Mouse (Mus musculus): Measurements from ENCODE around the gene Cdrt4. TPM values are rescaled to one million over a fixed set of nuclear protein-coding genes. Genes with fewer than 3 reads are reported as not detected.

The Cdrt4 gene
- under 1 TPM in 1 of 4 experiments, not detected in 3; 0.35 TPM for total RNA-seq (2022)

DNA sequence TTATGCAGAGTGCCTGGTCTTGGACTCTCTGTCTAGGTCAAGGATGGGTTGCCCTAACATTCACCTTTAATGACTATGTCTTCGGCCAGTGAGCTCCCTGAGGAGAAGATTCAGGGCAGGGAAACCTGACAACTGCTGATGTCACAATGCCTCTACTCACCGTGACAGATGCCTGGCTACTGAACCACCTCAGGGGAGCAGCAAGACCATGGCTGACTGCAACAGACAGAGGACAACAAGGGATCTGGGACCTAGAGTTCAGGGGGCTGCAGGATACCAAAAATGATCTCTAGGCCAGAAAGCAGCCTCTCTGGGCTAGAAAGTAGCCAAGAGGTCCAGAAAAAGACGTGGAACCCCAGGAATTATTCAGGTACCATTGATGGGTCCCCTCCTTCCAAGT lies at the start of gene Cdrt4:
TSS of gene Cdrt4 (plus strand) at position 182 of the 400 bp plus-strand sequence.
- DNase-seq = no peak

DNA sequence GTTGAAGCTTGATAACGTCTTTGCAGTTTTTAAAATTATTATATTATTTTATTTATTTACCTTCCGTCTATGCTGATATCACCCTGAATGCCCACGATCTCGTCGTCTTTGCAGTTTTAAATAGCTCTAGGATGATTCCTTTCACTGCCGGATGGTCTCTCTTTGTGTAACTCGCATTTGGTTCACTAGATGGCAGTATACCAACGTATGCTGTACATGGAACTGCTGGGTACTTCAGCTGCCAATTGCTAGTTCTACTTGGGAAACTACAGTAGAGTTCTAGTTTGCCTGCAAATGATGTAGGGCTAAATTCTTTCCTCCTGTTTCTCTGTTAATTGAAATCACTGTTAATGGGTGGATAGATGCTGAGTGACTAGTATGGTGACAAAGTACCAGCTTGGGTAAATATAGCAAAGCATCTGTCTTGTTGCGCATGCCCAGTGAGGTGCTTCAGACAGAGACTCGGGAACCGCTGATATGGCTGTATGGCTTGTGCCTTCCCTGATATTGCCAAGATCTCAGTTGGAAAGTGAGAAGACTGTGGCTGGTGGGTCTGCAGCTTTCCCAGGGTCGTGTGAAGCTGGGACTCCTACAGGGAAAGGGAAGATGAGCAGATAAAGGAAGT lies 49.2 kb upstream of the Cdrt4 start:
- no peak for DNase-seq

DNA sequence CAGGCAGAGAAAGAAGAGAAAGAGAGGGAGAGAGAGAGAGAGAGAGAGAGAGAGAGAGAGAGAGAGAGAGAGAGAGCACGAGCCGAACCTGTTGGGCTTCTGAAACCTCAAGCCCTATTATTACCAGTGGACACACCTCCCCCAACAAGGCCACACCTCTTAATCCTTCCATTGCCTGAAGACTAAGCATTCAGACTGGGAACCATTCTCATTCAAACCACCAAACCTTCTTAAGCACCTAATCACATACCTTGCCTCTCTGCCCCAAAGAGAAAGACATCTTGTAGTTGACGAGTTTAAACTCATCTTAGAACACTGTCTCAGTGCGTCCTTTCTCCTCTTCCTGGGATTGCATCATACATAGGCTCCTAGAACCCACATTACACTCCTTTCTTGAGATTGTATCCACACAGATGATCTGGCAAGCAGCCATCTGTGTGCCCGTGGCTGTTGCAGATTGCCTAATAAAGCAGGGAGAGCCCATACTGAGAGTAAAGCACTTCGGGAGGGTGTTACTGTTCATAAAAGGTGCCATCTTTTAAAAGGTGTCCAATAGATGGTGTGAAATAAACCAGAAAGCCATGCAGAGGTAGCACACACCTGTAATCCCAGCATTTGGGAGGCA lies 47.0 kb upstream of the Cdrt4 start:
- DNase-seq = no peak

DNA sequence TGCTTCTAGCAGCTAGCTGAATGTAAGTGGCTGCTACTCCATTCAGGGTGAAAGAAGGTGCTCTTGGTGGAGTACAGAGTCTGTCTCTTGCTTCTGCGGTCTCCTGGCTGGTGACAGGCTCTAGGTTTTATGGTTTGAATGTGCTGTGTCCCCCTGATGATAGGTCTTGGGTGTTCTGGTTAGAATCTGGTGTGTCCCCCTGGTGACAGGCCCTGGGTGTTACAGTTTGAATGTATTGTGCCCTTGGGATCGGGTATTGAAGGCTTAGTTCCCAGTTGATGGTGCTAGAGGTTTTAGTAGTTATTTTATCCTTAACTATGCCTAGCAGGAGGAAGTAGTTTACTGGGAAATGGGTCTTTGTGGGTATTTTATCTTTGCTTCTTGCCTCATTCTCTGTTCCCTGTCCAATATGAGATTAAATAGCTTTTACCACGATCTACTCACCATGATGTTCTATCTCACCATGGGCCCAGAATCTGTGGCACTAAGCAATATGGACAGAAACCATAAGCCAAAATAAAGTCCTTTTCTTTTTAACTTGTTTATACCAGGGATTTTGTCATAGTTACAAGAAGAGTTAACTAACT lies 41.2 kb upstream of the Cdrt4 start:
- DNase-seq = no peak

DNA sequence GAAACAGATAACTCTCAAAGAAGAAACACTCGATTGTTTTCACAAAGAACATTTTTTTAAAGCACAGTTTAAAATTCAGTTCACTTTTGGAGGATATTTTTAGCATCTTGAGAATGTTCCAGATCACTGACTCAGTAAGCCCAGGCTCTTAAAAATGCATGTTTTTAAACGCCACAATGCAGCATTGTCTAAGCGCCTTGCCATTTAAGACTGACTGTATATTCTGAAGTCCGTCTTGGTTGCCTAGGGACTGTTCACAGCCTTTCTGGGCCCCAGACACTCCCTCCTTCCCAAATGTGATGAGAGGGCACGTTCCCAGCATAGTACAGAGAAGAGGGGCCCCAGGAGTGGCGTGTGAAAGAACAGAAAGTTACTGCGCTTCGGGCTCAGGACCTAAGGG lies 39.6 kb upstream of the Cdrt4 start:
- DNase-seq = no peak

DNA sequence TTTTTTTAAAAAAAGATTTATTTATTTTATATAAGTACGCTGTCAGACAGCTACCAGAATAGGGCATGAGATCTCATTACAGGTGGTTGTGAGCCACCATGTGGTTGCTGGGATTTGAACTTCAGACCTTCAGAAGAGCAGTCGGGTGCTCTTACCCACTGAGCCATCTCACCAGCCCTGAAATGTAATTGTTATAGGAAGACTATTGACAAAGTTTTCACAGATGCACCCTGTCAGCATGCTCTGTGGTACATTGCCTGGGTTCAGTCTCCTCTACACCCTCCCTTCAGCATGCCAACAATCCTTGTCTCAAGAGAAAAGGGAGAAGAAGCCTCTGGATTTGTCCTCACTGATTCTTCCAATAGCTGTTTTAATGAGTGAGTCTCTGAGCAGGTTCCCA lies 37.9 kb upstream of the Cdrt4 start:
- no peak for DNase-seq

DNA sequence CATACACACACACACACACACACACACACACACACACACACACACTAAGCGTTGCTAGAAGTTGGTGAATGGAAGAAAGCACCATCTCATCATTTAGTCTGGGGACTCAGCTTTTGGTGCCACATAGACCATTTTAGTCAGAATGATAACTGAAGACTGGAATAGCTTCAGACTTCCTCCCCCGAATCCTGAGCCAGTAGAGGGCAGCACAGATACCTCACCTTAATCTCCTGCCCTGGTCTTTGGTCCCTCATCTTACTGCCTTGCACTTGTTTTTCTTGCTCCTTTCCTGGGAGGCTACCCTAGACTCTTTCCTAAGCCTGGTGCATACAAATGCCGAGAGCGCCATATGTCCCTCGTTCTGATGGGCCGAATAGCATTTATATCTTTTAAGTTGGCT lies 36.5 kb upstream of the Cdrt4 start:
- no peak for DNase-seq

DNA sequence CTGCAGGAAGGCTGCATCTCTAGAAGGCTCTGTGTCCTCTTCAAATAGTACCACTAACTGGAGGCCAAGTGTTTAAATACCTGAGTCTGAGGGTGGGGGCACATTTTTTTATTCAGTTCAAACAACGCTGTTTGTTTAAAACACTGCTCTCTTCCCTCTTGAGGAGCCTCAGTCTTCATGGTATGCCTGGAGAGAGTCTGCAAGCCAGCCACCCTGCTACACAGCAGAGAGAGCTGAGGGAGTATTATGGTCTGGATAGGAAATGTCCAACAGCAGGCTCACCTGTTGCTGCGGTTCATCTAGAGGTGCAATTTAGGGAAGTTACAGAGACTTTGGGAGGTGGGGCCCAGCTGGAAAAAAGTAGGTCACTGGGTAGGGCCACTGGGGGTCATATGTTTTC lies 35.5 kb upstream of the Cdrt4 start:
- no peak for DNase-seq

DNA sequence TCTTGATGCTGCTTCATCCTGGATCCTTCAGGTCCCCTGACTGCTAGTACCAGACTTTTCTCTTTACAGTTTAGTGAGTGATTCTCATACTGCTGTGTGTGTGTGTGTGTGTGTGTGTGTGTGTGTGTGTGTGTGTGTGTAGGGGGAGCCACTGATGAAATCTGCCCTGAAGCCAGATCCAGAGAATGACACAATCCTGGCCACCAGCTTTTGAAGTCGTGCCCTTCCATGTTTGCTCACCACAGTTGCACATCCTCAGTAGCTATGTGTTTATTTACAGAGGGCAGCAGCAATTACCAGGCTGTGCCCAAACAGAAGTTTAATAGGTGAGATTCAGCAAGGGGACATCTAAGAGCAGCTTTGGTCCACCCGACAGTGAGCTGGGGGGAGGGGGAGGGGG lies 34.2 kb upstream of the Cdrt4 start:
- no peak for DNase-seq

DNA sequence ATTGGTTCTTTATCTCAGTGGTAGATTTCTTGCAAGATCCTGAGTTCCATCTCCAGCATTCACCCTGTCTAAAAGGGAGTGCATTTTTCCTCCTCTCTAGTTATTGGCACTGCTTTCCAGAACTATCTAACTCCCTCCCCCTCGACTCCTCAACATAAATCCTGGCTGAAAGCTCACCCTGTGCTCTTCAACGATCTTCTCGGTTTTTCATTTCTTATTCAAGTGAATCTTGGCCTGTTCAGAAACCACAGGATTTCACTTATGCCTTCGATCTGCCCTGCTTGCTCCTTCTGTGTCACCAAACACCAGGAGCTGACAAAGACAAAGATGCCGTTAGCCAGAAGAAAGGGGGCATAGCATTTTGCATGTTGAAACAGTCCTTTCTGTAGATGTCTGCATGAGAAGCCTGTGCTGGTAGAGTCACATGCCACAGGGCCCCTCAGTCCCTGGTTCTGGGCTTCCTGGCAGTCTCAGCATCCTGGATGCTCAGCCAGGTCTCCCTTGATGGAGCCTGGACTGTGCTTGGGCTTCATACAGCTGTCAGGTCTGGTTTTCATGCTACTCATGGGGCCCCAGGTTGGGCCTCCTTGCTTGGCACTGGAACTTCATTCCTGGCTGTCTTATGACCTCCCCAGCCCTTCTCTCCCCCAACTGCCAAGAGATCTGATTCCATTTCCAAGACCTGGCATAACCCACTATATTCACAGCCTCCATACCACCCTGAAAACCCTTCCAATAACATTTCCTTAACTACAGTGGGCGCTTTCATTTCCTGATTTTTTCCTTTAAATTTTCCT lies 30.8 kb upstream of the Cdrt4 start:
- no peak for DNase-seq

DNA sequence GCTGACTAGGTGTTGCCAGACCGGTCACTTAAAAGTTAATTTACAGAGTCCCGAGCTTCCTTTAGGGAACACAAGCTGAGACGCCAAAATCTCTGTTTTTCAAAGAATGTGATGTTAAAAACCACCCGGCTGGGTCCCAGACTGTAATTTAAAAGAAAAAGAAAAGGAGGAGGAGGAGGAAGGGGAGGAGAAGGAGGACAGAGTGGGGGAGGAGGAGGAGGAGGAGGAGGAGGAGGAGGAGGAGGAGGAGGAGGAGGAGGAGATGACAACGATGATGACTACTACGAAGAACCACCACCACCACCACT lies 30.3 kb upstream of the Cdrt4 start:
- no peak for DNase-seq

DNA sequence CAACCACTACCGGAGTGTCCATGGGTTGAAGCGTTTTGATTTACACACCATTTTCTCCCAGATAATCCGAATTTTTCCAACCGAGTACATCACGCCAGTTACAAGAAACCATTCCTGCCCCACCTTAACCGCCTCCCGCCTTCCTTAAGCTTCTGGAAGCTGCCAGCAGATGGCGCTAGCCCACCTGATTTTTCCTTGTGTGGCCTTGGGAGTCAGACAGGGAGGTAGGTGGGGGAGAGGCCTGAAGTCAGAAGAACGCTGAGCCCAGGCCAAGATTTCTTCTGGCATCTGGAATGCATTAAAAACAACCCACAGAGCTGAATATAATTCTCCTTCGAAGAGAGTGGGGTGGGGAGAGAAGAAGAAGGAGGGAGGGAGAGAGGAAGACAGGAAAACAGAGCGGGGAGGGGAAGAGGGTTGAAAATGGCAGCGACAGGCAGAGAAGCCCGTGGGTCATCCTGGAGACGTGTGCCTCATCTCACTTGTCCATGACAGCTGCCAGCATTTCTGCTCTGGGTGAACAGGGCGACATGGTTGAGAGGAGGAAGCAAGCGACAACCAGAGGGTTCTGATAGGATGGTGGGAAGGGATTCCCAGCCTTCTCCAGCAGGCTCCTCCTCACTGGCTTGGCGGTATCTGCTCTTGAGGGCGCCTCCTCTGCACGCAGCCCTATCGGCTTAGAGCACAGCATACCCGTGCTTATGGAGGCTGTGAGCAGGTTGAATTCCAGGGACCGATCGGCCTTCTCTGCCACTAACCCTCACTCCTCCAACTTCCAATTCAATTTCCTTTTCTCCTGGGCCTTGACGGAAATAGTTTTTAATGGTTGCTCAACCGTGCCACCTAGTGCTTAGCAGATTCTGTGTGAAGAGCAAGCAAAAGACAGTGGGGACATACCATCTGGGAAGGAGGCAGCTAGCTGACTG lies 29.7 kb upstream of the Cdrt4 start:
- peak; percentile 85 for DNase-seq

DNA sequence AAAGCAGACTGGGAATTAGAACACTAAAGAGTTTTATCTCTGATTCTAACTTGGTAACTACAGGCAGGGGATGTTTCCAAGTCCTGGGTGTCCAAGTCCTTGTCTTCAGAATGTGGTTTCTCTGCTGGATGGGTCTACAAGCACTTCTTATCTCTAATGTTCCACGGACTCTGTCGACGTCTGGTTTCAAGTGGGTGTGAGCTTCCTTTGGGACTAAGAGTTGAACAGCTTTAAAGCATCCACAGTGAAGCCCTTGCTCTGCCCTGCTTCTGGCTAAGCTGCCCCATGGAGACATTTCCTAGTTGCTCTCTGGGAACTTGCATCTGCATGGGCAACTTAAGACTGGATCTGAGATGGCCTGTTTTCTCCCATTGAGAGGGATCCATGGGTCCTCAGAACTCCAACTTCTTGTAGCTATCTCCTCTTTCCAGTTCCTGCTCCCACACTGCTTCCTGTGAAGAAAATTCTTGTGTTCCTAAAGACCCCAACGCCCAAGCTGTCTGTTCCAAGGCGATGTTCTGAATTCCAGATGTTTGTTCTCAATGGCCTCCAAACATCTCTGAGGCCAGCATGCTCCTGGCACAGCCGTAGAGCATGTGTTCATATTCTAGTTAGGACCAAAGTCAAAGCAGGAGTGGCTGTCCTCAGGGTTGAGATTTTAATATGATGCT lies 26.8 kb upstream of the Cdrt4 start:
- DNase-seq = no peak

DNA sequence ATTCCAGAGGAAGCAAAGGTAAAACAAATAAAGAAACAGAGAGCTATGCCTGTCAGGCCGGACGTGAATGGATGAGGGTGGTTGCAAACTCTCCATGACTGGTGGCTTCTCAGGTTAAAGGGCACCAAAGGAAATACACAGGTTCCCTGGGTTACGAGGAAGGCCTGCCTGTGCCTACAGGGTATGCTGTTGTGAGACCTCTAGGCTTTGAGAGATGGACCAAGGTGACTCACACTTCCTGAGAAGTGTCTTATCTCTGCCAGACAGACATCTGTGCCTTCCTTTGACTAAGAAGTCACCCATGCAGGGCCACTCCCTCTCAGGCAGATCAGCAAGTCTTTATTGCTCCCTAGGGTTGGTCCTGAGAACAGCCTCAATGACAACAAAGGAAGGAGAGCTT lies 21.2 kb upstream of the Cdrt4 start:
- DNase-seq = peak; percentile 53

DNA sequence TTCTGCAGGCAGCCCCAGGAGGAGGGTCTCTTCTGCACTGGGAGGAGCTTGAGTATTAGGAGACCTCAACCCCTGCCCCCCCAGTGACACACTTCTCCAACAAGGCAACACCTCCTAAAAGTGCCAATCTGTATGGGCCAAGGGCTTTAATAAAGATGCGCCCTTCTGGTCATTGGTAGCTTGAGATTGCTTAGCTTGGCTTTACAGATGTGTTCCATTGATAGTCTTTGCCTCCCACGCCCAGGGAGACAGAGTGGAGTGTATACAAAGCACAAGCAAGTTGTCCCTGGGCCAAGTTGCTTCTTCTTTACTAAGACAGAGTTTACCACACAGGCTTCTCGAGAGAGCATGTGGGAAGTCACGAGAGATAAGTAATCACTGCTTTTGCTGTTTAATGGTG lies 20.4 kb upstream of the Cdrt4 start:
- DNase-seq = no peak

DNA sequence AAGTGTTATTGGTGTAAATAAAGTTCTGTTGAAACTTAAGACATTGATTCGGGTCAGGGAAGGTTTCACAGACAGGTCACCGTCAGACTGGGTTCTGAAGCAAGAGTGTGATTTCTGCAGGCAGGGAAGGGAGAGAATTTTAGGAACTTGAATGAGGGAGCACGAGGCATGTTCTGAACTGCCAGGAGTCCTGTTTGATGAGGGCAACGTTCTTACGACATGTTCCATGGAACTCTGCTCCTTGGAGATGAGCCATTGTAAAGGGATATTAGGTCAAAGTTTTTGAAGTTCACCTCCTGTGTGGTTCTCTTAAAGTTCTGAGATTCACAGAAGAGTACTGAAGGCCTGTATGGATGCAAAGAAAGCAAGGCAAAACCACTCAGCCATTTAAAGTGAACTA lies 19.9 kb upstream of the Cdrt4 start:
- no peak for DNase-seq

DNA sequence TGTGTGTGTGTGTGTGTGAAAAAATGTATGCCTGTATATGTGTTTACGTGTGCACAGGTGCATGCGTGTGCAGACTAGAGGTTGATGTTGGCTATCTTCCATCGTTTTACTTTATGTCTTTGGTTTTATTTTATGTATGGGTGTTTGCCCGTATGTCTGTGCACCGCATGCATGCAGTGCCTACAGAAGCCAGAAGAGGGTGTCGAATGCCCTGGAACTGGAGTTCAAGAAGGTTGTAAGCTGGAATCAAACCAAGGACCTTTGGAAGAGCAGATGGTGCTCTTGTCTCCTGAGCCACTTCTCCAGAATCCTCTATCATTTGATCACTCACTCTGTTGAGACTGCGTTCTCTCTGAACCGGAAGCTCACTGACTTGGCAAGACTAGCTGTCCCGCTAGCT lies 17.9 kb upstream of the Cdrt4 start:
- no peak for DNase-seq

DNA sequence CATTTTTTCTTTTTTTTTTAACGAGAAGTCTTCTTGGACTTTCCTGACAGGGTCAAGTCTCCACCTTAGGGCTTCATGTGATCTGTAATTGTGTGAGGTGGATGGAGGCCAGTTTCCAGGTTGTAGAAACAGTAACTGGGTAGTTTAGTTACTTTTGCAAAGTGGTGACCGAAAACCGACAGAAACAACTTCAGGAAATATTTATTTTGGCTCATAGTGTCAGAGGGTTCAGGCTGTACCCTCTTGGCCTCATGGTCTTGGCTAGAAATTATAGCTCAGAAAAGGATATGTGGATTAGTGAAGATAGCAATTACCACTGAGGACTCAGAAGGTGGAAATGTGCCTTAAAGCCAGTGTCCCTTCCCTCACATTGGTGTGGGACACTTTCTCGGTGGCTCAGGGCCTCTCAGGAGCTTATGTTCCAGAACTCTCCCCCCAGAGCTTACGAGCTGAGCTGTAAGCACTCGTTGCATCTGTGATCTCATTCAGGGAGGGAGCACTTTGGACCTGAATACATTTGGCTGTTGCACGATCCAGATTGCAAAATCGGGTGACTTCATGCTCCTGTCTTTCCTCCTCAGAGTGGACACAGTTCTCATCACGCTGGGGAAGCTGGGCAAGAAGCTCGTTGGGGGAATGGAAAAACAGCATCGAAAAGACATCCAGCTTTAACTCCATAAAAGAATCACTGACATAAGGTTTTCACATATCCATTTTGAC lies 16.0 kb upstream of the Cdrt4 start:
- no peak for DNase-seq

DNA sequence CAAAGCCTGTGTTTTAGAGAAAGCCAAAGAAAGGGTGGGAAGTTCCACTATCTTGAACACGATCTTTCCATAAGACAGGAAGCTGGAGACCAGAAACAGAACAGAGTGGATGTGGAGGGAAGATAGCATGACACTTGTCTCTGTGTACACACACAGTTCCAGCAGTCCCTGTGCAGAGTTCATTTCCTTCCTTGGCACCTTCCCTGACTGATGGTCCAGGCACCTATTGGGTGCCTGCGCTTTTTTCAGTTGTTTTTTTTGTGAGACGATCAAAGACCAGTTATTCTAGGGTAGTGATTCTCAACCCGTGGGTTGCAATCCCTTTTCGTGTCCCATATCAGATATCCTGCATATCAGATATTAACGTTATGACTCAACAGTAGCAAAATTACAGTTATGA lies 13.0 kb upstream of the Cdrt4 start:
- no peak for DNase-seq

DNA sequence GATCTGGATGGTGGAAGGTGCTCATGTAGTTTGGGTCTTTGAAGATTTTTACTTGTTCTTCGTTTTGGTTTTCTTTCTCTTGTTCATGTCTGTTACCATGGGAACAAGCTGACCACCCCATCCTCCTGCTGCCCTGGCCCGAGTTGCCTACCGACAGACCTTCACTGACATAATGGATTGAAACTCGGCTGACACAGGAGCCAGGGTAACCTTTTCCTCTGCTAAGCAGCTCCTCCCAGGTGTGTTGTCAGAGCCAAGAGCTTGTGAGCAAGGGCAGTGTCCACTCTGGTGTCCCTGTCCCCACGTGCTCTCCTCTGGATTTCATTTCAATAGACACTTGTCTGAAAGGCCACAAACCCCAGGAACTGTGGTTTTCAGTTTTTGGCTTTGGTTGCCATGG lies 12.1 kb upstream of the Cdrt4 start:
- no peak for DNase-seq

DNA sequence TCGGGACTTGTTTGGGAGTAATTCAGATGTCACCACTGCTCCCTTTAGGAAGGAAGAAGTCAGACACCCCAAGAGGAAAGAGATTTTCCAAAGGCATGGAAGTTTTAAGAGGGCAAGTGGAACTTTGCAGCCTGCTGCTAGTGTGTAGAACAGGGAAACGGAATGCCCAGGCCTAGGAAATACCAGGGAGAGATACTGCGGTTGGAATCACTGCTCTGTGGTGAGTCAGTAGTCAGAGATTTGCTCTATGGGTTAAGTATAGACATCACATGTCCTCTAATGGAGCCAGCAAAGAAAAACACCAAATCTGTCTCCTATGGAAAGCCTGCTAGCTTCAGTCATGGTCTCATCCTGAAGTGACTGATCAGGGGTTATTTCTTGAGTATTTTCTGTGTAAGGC lies 10.8 kb upstream of the Cdrt4 start:
- DNase-seq = no peak
